Comparison of ENCODE assay signal across 20 mouse cellular contexts in the genomic region with DNA sequence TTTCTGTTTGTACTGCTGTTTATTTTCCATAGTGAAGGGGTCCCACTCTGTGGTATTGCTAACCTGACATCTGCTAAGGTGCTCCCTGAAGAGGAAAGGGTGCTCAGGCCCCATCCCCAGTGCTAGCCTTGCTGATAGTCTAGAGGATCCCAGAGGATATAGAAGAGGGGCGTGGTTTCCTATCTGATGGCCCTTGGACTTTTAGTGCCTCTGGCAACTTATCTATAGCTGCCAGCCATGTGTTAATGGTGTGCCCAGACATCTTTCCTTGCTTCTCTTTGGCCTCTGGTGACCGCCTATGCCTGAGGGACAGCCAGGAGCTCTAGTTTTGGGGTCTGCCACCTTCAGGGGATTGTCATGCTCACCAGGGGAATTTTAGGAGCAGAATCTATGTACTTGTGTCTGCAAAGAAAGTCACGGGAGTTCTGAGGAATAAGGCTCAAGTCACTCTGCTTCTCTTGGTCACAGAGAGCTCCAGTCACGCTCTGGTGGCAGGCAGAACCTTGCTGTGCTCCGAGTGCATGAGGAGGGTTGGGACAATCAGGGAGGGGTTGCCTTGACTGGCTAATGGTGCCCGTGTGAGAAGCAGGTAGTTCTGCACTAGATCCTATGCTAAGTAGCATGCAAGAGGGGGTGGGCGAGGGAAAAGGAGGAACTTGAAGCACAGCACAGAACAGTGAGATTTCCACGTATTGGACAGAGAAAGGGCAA. TPM values are rescaled to one million over a fixed set of nuclear protein-coding genes. Genes with fewer than 3 reads are reported as not detected.
DNase-seq lines count a peak whose midpoint lies in the region; ATAC-seq and TF ChIP-seq lines count a peak whose summit lies in the region.
"Had no signal": no experiment of that assay in that cellular context is flagged by ENCODE, and none has a peak within 500 bp of the region (broad histone marks: within the 10 kb centered on the region; RNA-seq: fewer than 3 reads in every experiment).

No protein-coding gene starts in this region.

- 0 out of 2 replicates have a peak, but pooled peaks cover 4% of the 10 kb centered on the region for H3K4me1 ChIP-seq in kidney, embryonic 15.5 days
- 0 out of 2 replicates have a peak, but pooled peaks cover 4% of the 10 kb centered on the region for H3K4me1 ChIP-seq in kidney, embryonic 14.5 days (ENCODE audit: control insufficient read depth, insufficient read depth, low read length)
- peaks cover 10% of the 10 kb centered on the region for H3K4me1 ChIP-seq in liver, postnatal 0 days (ENCODE audit: insufficient read depth)
- H3K4me1 ChIP-seq in midbrain, embryonic 10.5 days = peaks cover 9% of the 10 kb centered on the region

- TF ChIP-seq CTCF in liver, postnatal 0 days (IDR thresholded peaks at IDR 0.05; ENCODE audit: low read depth) = no peak

- no peaks in the 10 kb centered on the region for H3K27me3 ChIP-seq in kidney, embryonic 15.5 days
- no peaks in the 10 kb centered on the region for H3K27me3 ChIP-seq in kidney, embryonic 14.5 days (ENCODE audit: control insufficient read depth, insufficient read depth, low read length)
- H3K27me3 ChIP-seq in liver, postnatal 0 days (ENCODE audit: insufficient read depth, low read length) = no peaks in the 10 kb centered on the region
- no peaks in the 10 kb centered on the region for H3K27me3 ChIP-seq in midbrain, embryonic 10.5 days (ENCODE audit: low read depth, poor library complexity, severe bottlenecking)
- H3K27me3 ChIP-seq: hindbrain, embryonic 12.5 days; midbrain, embryonic 13.5 days had no signal

- no peaks in the 10 kb centered on the region for H3K9me3 ChIP-seq in kidney, embryonic 15.5 days (replicated peaks)
- H3K9me3 ChIP-seq in kidney, embryonic 14.5 days (ENCODE audit: control insufficient read depth, low read length) = no peaks in the 10 kb centered on the region
- no peaks in the 10 kb centered on the region for H3K9me3 ChIP-seq in liver, postnatal 0 days (ENCODE audit: low read length)
- no peaks in the 10 kb centered on the region for H3K9me3 ChIP-seq in midbrain, embryonic 10.5 days (replicated peaks)
- H3K9me3 ChIP-seq: G1E; heart, embryonic 10.5 days; hindbrain, embryonic 12.5 days; midbrain, embryonic 13.5 days had no signal

- no peak overlapping the region for H3K4me3 ChIP-seq in kidney, embryonic 15.5 days (replicated peaks)
- H3K4me3 ChIP-seq in kidney, embryonic 14.5 days (ENCODE audit: low read length) = no peak overlapping the region
- no peak overlapping the region for H3K4me3 ChIP-seq in liver, postnatal 0 days (ENCODE audit: low read depth, low read length)
- no peak overlapping the region for H3K4me3 ChIP-seq in midbrain, embryonic 10.5 days
- H3K4me3 ChIP-seq: heart, embryonic 10.5 days; hindbrain, embryonic 12.5 days; midbrain, embryonic 13.5 days had no signal

- 62% methylated on average over 8 of the region's 8 CpGs for WGBS in kidney, embryonic 15.5 days
- 67% methylated on average over 8 of the region's 8 CpGs for WGBS in kidney, embryonic 14.5 days
- 46% methylated on average over 8 of the region's 8 CpGs for WGBS in liver, postnatal 0 days (ENCODE audit: insufficient replicate concordance)
- WGBS in midbrain, embryonic 10.5 days = 80% methylated on average over 8 of the region's 8 CpGs

- no peak overlapping the region for H3K4me2 ChIP-seq in kidney, embryonic 15.5 days
- no peak overlapping the region for H3K4me2 ChIP-seq in kidney, embryonic 14.5 days (replicated peaks; ENCODE audit: low read depth, low read length)
- 0 out of 2 replicates have a peak overlapping the region, but pooled peaks have one; percentile 18 for H3K4me2 ChIP-seq in liver, postnatal 0 days (ENCODE audit: low read depth, low read length)
- H3K4me2 ChIP-seq: hindbrain, embryonic 12.5 days; midbrain, embryonic 13.5 days had no signal

- no peak overlapping the region for H3K27ac ChIP-seq in kidney, embryonic 15.5 days
- H3K27ac ChIP-seq in kidney, embryonic 14.5 days (ENCODE audit: low read depth, low read length) = no peak overlapping the region
- H3K27ac ChIP-seq in liver, postnatal 0 days (ENCODE audit: low read depth) = peak overlapping the region; percentile 3; the same call in 1 of the 2 replicates
- no peak overlapping the region for H3K27ac ChIP-seq in midbrain, embryonic 10.5 days (replicated peaks)
- H3K27ac ChIP-seq: heart, embryonic 10.5 days; hindbrain, embryonic 12.5 days; macrophage; midbrain, embryonic 13.5 days had no signal

- no peaks in the 10 kb centered on the region for H3K36me3 ChIP-seq in kidney, embryonic 15.5 days
- no peaks in the 10 kb centered on the region; the same call in 1 of the 2 replicates for H3K36me3 ChIP-seq in kidney, embryonic 14.5 days (ENCODE audit: control insufficient read depth, insufficient read depth, low read length)
- no peaks in the 10 kb centered on the region for H3K36me3 ChIP-seq in liver, postnatal 0 days (replicated peaks; ENCODE audit: insufficient read depth, low read length)
- H3K36me3 ChIP-seq in midbrain, embryonic 10.5 days = no peaks in the 10 kb centered on the region
- H3K36me3 ChIP-seq: G1E; hindbrain, embryonic 12.5 days; midbrain, embryonic 13.5 days had no signal

- ATAC-seq in kidney, embryonic 15.5 days (replicated peaks; ENCODE audit: low FRiP score) = 0 out of 2 replicates have a peak, but pooled peaks have one; percentile 22
- ATAC-seq in kidney, embryonic 14.5 days (ENCODE audit: low FRiP score, low TSS enrichment) = no peak
- peak; percentile 64 for ATAC-seq in liver, postnatal 0 days
- ATAC-seq: forebrain, embryonic 14.5 days; midbrain, embryonic 13.5 days had no signal

- no peak overlapping the region for H3K9ac ChIP-seq in kidney, embryonic 15.5 days
- H3K9ac ChIP-seq in kidney, embryonic 14.5 days (ENCODE audit: low read depth, low read length) = no peak overlapping the region
- H3K9ac ChIP-seq in liver, postnatal 0 days (replicated peaks) = no peak overlapping the region
- H3K9ac ChIP-seq: hindbrain, embryonic 12.5 days; midbrain, embryonic 13.5 days had no signal

- TF ChIP-seq EP300 in liver, postnatal 0 days (IDR thresholded peaks at IDR 0.05; ENCODE audit: low read depth) = peak; percentile 52; the same call in 1 of the 2 replicates

- DNase-seq in c-Kit-positive CD71-positive TER-119-negative erythroid progenitor cells, embryonic 14.5 days (ENCODE audit: low read depth) = peak; percentile 37
- DNase-seq in liver = peak; percentile 76
- no peak for DNase-seq in liver, postnatal 0 days
- no peak for DNase-seq in gastrocnemius, adult 8-10 months (ENCODE audit: low spot score in 2 of 2)
- no peak for DNase-seq in retina, embryonic 14.5 days (ENCODE audit: low spot score)
- DNase-seq in midbrain, embryonic 10.5 days (ENCODE audit: low spot score) = no peak
- DNase-seq: adrenal gland, postnatal 25 days; cerebellum, adult 8-10 months; gastrocnemius, postnatal 36 days; heart, postnatal 14 days; right cerebral cortex, postnatal 25 days; thymus, postnatal 36 days had no signal

RNA-seq across cellular contexts. Expression of a gene that starts 15.3 kb away (rescaled TPM):
- 18.1 and 18.7 TPM in 2 replicates for polyA plus RNA-seq in kidney, embryonic 15.5 days (2015; fragmentation: Nextera tagmentation; extraction: Ambion mirVana)
- 9.7 and 14.0 TPM in 2 replicates for polyA plus RNA-seq in kidney, embryonic 14.5 days (2014; fragmentation: Nextera tagmentation; extraction: Ambion mirVana)
- polyA plus RNA-seq in liver, postnatal 0 days (2015; fragmentation: Nextera tagmentation; extraction: Ambion mirVana) = 2.0 and 2.3 TPM in 2 replicates
- total RNA-seq in gastrocnemius, adult 8-10 months (2022) = 1 to 10 TPM; 6.4 to 8.4 (median 7.4) TPM
- 5.1 and 5.6 TPM in 2 replicates for polyA plus RNA-seq in midbrain, embryonic 10.5 days (2016; fragmentation: Nextera tagmentation; extraction: Ambion mirVana)
- polyA plus RNA-seq: macrophage had no signal

Comparison
In these comparisons a context has a peak if more than half of its experiments do, and no peak if none do; other contexts are left out.
1. DNase-seq: peak in c-Kit-positive CD71-positive TER-119-negative erythroid progenitor cells, embryonic 14.5 days (single experiment) and liver (single experiment); none in liver, postnatal 0 days (single experiment), gastrocnemius, adult 8-10 months (0 of 2), retina, embryonic 14.5 days (single experiment) and midbrain, embryonic 10.5 days (single experiment).